Mouse (Mus musculus): ENCODE results near the gene Sco2.

GRCm38 (mm10) chr15:89379429-89379828 lies 5.8 kb upstream of the Sco2 start:
- TF ChIP-seq POLR2A (IDR thresholded peaks at IDR 0.05; ENCODE audit: control insufficient read depth, low read depth, low read length) (no peak), CTCF (IDR thresholded peaks at IDR 0.05; ENCODE audit: control insufficient read depth, insufficient read depth, insufficient replicate concordance, low read depth, low read length) (no peak)

All from testis, adult 2 months (tissue).